Mouse (Mus musculus) cerebellum, adult 18-20 months (tissue): ENCODE data around the gene Hist1h3g.

Experiments
- DNase-seq, 2 experiments: peaks; one replicate each; pipeline ENCODE4 v3.0.0; 2021

The Hist1h3g gene

GRCm38 (mm10) chr13:23535137-23536075 lies at the start of gene Hist1h3g:
Hist1h3g (plus strand) TSS chr13:23535422.
- peak; percentile 81 to 88 for DNase-seq

DNA sequence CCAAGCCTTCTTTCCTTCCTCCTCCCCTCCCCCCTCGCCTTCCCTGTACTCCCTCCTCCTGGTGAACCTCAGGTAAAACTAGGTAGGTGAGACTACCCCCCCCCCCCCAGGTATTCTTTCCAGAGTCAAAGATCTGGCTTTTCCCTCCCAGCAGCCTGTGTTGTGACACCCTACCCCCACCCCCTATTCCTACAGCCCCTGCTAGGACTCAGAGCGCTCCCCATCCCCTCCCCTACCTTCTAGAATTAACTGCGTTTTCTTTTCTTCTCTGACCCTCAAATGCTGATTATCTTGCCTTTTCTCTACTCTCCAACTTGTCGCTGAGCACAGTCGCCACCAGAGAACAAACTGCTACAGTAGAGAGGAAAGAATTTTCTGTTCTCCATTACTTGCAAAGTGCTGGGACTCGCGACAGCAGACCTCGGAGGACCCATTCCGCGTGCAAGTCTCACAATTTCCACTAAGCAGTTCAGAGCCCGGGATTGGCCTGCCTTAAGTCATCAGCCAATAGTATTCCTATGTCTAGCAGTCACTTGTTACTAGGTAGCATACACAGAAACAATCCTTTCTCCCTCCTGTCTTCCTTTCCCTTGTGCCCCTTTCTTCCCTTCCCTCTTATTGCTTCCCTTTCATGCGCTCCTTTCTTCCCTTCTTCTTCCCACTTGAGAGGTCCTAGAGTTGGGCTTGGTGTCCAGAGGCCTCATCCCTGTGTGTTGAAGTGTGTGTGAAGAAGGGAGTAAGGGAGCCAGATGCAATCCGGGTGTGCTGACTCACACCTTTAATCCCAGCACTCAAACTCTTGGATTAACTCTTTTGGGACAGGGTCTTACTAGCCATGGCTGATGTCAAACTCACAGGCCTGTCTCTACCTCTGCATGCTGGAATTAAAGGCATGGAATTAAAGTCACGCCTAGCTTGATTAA lies 46.6 kb upstream of the Hist1h3g start, which contains the start of gene Btn2a2:
Btn2a2 (minus strand) TSS at position 458 of the 923 bp plus-strand sequence.
- peak; percentile 28 to 48 for DNase-seq

DNA sequence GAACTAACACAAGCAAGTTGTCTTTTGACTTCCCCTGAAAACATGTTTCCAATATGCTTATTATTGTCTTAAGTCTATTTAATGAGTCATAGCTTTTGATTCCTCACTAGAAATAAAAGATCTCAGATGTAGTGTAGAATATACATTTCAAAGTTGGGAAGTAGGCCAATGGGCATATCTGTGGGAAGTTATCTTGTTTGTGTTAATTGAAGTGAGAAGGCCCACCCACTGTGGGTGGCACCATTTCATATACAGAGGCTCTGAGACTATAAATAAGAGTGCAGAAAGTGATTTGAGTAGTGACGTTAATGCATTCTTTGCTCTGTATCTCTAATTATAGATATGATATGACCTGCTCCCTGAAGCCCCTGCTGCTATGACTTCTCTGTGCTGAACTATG lies 44.4 kb upstream of the Hist1h3g start:
- DNase-seq: no peak

GRCm38 (mm10) chr13:23491263-23491662 lies 44.0 kb upstream of the Hist1h3g start:
- DNase-seq: no peak

GRCm38 (mm10) chr13:23491990-23492389 lies 43.2 kb upstream of the Hist1h3g start:
- DNase-seq: no peak

- DNase-seq: no peak
Observed at GRCm38 (mm10) chr13:23495526-23495925, 39.7 kb upstream of the Hist1h3g start.

- DNase-seq: no peak
Observed at GRCm38 (mm10) chr13:23497656-23498321, 37.4 kb upstream of the Hist1h3g start.

GRCm38 (mm10) chr13:23498653-23499052 lies 36.6 kb upstream of the Hist1h3g start:
- DNase-seq: no peak

- no peak for DNase-seq
Observed at GRCm38 (mm10) chr13:23499943-23500342, 35.3 kb upstream of the Hist1h3g start.

DNA sequence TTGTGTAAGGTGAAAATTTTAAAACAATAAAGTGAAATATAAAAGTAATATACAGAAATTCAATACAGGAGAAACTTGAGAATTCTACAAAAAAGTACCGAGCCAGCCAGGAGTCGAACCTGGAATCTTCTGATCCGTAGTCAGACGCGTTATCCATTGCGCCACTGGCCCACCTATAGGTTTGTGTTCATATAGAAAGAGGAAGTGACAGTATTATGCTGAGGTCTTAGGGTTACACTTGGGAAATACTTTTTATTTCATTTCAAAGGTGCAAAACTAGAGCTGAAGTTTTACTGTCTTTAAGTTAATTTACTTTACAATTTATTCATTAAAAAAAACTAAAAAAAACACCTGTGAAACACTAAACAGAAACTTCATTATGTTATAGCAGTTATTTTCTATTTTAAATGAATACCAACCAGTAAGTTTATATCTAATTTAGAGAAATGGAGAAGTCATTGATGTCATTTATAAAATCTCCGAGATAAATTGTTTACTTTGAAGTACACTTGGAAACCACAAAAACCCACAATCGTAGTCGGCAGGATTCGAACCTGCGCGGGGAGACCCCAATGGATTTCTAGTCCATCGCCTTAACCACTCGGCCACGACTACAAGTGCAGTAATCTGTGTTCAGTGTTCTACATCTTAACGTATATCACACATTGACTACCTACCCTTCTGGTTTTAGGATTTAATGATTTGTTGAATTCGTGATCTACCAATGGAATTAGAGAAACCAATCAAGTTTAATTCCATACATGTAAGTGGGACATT lies 34.6 kb upstream of the Hist1h3g start:
- peak in 1 of 2 experiments; percentile 47 for DNase-seq

GRCm38 (mm10) chr13:23501511-23501910 lies 33.7 kb upstream of the Hist1h3g start:
- DNase-seq: no peak

DNA sequence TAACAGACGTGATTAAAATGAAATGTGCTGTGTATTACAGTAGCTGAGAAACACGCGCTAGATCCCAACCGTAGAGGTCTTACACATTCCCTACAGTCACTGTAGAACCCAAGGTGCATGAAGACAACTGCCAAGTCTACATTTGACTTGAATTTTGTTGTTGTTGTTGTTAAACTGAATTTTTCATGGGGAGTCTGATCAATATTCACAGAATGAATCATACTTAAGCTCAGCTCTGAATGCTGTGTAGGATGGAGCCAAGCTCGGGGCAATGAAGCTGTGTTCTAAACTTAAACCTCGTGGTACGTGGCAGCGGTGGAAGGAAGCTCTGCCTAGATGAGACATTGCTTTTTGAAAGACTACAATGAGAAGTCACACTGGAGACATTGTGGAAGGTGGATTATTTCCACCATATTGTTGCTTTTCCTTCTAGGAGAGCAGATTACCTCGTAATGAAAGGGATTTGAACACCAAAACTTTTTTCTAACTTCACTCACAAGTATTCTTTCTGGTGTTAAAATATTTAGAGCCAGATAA lies 33.1 kb upstream of the Hist1h3g start:
- DNase-seq: no peak

DNA sequence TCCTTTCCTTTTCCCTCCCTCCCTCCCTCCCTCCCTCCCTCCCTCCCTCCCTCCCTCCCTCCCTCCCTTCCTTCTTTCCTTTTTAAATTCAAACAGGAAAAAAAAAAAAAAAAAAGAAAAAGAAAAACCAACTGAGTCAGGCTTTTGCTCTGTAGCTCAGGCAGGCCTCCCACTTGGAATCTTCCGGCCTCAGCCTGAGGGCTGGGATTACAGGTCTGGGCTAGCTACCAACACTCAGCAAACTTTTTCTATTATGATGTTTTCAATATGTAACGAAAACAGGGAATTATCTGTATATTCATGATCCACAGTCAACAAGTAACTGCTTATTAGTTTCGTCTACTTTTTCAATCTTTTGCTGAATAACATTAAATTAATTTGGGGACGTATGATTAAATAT lies 32.3 kb upstream of the Hist1h3g start:
- no peak for DNase-seq

- peak in 1 of 2 experiments; percentile 59 for DNase-seq
Observed at GRCm38 (mm10) chr13:23503797-23504196, 31.4 kb upstream of the Hist1h3g start.

DNA sequence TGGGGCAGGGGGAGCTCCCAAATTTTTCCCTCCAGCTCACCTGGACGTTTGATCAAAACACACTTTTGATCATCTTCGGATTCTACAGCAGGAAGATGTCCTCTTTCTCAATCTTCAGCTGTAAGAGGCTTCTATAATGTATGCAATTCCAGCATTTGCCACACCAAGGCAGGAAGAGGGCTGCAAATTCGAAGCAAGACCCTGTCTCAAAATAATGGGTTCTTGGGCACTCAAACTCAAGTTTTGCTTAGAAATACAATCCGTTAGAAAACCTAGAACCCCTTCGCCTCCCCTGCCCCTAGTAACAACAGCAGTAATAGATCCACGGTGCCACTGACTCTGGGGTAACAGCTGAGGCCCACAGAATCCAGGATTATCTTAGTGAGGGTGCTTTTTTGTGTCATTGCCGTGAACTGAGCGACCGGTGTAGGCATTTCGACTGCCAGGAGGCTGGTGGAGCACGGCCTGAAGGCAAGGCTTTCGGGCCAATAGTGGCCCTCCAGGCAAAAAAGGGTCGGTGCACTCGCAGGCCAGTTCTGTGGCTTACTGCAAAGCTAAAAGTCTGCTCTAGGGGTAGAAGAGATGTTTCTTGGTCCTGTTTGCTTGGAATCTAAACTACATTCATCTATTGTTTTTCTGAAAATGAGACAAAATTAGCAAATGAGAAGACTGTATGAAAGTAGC lies 29.4 kb upstream of the Hist1h3g start:
- DNase-seq: no peak

DNA sequence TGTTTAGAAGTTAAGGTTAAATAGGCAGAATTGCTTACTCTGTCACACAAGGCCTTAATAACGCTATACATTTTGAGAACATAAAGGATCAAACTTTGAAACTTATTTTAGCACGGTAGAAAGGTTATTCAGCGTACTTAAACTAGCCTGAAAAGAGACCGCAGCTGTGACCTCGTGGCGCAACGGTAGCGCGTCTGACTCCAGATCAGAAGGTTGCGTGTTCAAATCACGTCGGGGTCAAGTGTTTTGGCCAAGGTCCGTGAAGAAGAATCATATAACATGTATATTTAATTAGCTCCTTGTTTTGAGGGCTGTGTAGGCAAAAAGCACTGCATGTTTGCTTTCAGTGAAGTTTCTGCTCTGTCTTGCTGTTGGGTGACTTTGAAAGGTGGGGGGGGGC lies 28.9 kb upstream of the Hist1h3g start:
- no peak for DNase-seq

DNA sequence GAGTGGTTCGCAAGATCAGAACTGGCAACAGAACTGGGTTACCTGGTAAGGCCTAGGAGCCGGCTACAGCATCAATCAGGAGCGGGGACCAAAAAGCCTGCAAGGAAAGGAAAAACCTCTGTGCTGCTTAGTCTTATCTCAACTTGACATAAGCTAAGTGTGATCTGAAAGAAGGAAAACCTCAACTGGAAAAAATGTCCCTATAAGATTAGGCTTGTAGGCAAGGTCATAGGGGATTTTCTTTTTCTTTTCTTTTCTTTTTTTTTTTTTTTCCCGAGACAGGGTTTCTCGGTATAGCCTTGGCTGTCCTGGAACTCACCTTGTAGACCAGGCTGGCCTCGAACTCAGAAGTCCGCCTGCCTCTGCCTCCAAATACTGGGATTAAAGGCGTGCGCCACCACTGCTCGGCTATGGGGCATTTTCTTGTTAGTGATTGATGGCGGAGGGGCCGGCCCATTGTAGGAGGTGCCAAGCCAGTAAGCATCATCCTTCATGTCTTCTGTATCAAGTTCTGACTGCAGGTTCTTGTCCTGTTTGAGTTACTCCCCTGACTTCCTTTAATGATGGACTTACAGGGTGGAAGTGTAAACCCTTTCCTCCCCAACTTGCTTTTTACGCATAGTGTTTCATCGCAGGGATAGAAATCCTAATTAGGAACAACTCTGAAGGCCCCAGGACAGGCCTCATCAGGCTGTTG lies 28.3 kb upstream of the Hist1h3g start:
- no peak for DNase-seq

DNA sequence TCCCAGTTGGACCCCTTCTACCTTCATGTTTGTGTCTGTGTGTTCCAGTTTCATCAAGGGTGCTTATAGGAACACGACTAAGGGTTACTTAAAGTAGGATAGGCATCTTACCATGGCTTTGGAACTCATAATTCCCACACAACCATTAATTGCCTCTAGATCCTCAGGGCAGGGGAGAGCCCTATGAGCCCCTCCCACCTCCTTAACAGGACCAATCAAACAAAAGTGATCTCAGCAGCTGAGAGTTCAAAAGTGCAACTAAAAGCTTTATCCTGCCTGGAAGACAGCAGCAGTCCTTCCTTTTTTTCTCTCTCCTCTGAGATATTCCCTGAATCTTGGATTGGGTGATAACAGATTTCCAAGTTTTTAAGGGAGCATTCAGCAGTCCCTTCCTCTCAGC lies 25.1 kb upstream of the Hist1h3g start:
- no peak for DNase-seq

DNA sequence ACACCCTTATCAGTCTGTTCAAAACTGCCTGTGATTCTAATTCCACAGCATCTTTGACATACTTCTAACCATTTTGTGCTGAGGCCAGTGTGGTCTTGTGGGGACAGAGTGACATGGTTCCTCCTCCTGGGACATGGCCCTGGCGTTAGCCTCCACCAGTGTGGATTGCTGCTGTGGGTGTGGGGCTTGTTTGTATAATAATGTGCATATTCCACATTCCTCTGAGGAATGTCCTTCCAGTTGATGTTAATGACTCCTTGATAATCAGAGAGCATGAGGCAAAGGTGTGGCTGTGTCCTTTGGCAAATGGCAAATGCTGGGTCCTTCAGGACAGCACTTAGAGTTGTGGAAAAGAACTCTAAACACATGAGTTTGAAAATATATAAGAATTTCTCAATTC lies 21.7 kb upstream of the Hist1h3g start:
- no peak for DNase-seq

GRCm38 (mm10) chr13:23515281-23515680 lies 19.9 kb upstream of the Hist1h3g start:
- DNase-seq: no peak
